Mouse (Mus musculus) CD4-positive, CD25-positive, alpha-beta regulatory T cell, adult 4 months (primary cell): ENCODE data around the gene Ubl4b. TPM values are rescaled to one million over a fixed set of nuclear protein-coding genes. Genes with fewer than 3 reads are reported as not detected.

Experiments used
- ATAC-seq: one replicate; pipeline ENCODE4 v1.8.0; 2017
- polyA plus RNA-seq, 2 experiments: library from polyadenylated mRNA; unstranded; fragments of 100-300 nt; shearing (Covaris generic); gene quantifications; one replicate each; pipeline ENCODE4 v1.2.1; 2017

Ubl4b gene
- not detected for polyA plus RNA-seq

DNA sequence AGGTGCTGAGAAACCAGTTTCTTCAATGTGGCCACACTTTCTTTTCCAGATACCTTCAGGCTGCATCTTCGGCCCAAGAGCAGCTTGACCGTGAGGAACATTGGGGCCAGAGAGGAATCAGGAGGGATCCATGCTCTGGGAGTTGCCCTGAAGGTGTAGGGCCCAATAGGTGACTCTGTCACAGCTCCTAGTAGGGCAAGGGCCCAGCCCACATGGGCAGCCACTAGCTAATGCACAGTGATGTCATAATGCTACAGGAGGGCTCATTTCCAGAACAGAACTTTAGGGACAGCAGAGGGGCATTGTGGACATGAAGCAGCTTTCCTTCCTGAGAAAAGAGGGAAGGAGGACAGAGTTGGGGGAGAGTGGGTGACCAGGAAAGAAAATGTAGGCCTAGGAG is at the start of gene Ubl4b:
Gene Ubl4b (minus strand): TSS at position 232 of the 400 bp plus-strand sequence.
- ATAC-seq = no peak

DNA sequence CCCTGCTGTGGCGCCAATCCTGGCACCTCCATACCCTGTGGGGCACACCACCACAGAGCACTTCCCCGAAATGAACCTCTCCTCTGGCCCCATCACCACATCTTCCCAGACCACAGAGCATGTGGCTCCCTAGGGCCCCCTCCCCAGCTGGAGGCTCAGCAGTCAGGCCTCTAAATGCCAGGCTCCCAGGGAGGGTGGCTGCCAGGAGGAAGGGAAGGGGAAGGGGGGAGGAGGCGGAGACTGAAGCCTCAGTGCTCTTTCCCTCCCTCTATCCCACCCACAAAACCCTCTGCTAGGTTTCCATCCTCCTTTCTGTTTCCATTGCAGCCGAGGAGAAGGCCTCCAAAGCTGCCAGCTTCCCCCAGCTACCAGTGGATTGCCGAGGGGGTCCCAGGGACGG is 45.3 kb upstream of the Ubl4b start:
- no peak for ATAC-seq

DNA sequence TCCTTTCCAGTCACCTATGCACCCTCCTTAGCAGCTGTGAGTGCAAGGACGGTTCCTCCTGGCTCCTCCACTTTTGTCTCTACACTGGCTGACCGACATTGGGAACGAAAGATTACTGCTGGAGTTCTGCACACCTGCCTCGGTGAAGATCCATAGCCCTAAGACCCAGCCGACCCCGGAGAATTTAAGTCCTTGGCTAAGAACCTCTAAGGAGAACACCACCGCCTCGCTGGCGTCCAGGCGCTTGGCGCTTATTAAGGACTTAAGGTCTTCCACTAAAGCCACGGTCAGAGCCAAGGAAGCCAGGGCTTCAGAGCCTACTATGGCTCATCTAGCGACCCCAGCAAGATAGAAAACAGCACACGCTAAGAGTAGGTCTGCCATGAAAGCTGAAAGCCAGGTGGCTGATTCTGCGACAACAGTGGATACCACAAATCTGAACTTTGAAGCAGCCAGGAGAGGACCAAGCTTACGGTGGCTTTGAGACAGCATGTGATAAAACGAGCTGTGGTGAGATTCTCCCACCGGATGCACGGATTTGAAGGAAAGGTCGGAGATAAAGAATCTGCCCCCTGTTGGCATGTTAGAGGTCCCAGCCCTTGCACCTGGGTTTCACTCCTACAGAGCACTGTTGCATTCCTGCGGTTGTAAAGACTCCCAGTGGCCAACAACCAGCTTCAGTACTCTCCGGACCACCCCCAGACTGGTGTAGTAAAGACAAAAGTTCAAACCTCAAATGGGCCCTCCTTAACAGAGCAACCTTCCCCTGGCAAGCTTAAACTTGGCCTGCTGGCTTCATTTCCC is 42.9 kb upstream of the Ubl4b start:
- ATAC-seq = no peak

DNA sequence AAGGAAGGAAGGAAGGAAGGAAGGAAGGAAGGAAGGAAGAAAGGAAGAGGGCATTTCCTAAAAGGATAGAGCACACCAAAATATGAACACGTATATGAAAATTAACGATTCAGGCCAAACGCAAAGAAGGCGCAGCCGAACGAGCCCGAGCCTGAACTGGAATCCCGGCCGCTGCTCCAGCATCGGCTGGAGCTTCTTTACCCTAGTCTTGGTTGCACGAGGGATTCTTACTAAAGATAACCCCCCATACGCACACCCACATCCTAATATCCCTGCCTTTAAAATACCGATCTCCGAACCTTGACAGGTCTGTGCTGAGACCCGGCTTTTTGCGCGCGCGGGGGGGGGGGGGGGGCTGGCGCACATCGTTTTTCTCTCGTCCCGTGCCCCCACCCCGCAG is 42.3 kb upstream of the Ubl4b start:
- no peak for ATAC-seq

DNA sequence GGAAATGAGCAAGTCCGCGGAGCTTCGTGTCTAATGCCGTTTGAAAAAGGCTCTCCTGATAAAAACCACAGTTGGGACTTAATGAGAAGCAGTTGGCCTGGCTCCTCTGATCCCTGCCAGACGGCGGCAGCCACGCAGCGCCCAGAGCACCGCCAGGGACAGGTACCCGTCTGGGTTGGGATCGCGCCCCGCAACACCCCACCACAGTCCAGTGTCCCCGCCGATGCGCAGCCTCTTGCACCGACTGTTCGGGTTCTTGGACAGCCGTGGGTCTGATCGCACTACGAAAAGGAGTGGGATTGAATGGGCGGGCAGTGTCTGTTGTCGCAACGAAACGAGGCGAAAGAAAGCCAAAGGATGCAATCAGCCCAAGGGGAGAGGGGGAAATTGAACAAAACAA is 41.7 kb upstream of the Ubl4b start:
- no peak for ATAC-seq

DNA sequence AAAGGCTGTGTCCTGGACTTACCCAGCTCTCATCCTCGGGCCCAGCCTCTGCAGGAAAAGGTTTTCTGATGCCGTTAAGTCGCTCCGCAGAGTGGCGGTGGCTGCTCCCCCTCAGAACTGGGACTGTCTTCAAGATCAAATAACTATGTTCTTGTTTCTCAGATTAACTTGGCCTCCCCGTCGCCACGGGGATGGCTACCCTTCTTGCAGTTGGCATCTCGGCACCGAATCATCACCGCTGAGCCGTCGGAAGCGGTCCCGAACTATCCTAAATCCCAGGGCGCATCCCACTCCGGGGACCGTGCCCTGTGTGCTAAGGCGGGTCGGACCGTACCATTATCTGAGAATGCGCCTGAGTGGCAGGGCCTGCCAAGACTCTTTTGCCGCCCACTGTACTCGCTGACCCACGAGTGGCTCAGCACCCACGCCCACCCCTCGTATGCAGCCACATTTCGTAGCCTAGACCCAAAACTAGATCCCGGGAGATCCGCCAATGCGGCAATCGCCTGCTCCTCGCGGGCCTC is 41.1 kb upstream of the Ubl4b start:
- no peak for ATAC-seq

DNA sequence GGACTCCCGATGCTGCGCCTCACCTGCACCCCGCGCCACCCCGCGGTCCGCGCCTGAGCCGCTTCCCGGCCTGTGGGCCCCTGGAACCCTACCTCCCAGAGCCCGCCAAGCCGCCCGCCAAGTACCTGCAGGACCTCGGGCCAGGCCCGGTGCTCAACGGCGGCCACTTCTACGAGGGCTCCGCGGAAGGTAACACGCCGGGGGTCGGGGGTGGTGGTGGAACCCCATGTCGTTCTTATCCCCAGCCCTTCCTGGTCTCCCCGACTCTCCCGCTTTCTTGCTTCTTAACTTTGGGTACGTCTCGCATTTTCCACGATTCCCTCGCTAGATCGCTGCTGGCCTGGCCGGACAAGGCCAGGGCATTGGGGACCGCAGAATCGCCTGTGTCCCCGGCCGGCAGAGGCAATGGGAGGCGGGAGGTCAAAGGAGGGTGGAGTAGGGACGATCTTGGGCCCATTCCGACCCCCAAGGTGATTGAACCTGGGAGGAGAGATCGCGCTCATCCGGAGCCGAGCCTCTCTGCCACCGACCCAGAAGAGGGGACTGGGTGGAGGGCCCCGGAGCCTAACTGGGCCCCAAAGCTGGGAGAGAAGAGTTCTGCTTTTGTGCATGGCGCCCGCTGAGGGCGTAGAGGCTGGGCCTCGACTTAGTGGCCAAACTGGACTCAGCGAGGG is 40.5 kb upstream of the Ubl4b start:
- ATAC-seq = no peak

DNA sequence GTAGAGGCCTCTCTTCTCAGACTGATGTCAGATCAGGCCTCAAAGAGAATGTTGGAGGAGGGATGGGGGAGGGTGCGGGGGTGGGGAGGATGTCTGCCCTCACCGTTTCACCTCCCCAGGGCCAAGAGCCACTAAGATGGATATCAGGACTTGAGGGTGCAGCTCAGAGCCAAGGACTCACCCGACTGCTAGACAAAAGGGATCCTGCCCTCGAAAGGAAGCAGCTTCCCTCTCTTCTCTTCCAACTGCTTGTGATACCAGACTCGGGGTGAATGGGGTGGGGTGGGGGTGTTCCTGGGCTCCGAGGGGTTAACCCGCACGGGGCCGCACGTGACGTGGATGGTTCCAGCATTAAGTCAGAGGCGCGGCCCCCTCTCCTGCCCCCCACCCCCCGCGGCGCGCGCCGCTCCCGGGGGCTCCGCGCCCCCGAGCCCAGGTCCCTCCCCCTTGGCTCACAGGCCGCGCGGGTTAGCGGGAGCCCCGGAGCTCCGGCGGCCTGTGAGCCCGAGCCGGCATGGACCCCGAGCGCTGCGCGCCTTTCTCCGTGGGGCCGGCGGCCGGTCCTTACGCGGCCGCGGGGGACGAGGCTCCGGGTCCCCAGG is 39.9 kb upstream of the Ubl4b start, which contains the start of gene Alx3:
Gene Alx3 (plus strand): TSS at position 370 of the 602 bp plus-strand sequence.
- no peak for ATAC-seq

DNA sequence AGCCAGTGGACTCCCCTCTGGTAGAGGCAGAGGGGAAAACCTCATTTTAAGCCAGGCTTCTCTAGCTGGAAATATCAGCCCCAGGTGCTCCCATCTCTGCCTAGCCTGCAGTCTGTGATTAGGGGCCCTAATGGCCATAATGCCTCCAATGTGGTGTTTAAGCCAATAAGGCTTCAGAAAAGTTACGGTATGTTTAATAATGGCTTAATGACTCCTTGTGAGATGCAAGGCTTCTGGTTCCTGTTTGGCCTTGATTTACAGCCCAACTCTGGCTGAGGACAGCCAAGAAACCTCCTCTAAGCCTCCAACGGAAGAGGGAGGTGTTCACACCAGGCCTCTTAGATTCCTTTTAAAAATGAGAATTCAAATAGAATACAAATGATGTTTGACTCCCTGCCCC is 38.8 kb upstream of the Ubl4b start:
- ATAC-seq = no peak

DNA sequence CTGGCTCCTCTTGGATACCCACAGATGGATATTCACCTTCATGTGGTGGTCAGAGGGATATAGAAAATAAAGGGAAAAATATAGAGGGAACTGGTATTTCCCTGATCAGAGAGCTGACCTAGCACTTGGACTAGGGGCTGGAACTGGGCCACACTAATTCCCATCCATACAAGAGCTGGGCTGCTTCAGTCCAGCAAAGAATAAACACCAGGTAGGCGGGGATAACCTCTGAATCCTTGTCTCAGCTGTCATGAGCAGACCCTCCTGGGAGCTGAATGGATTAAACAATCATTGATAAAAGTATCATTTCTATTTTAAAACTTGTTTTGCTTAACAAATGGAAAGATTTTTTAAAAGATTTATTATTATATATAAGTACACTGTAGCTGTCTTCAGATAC is 36.7 kb upstream of the Ubl4b start:
- ATAC-seq = no peak

DNA sequence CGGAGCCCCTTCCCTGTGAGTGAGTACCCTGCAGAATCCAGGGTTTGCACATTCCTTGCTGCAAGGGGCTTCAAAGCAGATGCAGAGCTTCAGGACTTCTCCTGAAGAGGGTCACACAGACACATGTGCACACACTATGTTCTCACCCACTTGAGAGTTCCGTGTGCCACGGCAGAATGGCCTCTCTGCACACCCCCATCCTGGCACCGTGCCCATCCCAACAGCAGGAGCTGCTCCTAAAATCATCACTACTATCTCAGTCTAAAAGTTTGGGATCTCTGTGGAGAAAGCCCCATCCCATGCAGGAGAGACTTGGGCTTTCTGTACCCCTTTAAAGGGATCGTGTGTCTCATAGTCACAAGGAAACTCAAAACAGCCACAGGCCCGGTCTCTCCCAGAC is 31.6 kb upstream of the Ubl4b start:
- ATAC-seq = no peak

DNA sequence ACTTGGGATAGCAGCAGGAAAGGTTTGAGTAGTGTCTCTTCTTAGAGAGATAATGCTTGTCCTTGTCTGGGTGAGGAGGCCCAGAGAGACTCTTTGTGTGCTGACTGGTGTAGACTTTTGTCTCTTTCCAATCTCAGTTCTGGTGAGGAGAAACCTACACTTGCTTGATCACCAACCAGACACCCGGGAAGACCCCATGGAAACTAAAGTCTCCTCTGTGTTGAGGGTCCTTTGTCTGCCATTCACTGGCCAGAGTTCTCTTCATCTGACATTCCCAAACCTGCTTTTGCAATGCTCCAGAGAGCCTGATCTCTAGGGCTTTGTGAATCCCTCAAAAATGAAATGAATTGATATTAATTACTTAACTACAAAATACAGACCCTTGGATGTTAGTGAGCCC is 29.0 kb upstream of the Ubl4b start:
- ATAC-seq = no peak

DNA sequence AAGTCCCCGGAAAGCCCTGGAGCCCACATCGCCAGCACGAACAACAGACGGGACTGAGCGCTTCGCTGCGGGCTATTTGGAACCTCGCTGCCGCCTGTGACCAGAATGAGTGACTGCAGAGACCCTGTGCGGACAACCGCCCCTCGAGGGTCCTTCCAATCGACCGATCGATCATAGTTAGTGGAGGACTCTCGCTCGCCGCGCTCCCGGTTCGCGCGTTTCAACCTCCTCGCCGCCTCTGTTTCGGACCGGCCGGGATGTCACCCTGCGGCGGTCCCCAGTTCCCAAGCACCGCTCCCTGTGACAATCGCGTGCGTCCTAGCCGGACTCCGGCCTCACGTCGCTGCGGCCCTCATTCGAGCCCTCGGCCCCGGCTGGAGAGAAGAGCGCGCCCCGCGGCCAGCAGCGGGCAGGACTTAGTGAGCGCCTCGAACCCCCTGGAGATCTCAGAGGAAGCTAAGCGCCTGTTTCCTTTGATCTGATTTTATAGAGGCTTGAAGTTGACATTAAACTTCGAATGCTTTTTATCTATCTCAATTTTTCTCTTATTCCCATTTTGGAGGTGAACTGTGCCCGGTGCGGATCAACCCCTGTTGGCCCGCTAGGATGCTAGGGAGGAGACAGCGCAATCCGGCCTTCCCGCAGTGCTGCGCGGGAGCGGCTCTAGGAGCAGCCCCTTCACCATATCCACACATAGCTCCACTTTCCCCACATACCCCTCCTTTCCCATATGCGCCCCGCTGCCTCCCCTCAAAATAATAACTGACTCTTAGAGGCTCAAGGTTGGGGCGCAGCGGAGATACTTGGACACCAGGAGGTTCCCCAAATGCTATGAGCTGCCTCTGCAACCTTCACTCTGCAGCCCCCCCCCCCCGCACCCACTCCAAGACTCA is 28.2 kb upstream of the Ubl4b start:
- ATAC-seq = no peak

DNA sequence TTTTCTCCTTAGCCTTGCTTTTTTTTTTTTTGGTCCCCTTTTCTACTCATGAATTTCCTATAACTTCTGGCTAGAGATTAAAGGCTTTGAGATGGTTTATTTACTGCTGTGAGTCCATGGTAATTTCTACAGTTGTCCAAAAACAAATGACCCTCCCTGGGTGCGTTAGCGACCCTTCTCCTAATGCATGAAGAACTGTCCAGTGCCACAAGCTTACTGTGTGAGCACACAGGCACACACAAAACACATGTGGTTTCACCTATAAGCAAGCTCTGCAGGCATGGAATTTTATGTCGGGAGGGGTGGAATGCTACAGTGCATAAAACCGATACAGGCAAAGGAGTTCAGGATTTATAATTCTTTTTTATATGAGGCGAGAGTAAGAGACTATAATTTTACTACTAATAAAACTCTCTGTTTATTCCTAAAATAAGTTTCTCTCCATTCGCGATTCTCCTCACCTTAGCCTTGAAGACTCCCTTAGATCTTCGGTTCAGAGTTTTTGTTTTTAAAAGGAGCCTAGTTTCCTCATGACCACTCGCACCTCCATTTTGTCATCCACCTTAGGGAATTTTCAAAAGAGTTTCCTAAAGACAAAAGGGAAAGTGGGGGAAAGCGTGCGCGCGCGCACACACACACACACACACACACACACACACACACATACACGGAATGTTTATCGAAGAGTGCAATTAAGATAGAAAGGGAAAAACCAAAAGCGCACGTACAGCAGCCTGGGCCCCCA is 27.4 kb upstream of the Ubl4b start:
- ATAC-seq = no peak

DNA sequence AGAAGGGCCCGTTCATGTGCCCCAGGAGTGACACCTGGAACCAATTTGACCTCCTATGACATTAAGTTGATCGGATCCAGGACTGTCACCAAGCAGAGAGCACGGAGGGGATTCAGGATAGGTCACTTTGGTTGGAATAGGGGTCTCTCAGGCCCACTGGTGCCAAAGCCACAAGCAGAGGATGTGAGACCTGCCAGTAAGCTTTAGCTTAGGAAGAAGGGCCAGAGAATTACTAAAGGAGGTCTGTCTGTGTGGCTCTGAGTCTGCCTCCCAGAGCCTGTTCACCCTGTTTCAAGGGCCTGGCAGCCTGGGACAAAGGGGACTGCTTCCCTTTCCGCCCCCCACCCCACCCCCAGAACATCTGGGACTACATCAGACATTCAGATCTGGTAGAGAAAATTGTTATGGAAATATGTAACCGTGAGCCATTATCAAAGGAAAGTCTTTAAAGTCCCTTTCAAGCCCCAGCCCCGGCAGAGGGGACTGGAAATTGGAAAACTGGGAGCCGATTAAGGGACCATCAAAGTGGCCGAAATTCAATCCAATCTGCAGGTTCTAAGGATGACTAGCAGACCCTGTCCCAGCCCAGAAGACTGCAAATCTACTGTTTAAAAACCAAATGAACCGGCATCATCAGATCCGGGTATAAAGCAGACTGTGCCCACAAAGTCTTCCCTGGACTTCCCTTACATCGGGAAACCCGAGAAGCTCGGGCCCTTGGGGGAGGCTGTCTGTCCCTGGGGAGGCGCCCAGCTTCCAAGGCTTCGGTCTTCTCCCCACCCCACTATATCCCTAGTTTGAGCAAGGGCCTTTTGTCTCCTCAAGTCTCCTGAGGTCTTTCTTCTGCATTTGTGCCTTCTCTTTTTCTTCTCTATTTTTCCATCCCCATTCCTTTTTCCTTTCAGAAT is 26.5 kb upstream of the Ubl4b start:
- no peak for ATAC-seq

DNA sequence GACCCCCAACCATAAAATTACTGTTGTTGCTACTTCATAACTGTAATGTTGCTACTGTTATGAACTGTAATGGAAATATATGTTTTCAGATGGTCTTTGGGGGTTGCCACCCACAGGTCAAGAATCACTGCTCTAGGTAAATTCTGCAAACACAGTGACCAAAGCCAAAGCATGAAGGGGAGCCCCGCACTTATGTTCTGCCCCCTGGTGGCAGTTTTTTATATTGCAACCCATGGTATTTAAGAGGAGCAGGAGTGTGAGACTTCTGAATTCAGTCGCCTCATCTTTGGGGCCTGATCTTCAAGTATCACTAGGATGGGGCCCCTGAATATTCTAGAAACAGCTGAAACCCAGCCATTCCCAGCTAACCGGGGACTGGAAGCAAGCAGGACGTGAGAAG is 24.6 kb upstream of the Ubl4b start:
- no peak for ATAC-seq

DNA sequence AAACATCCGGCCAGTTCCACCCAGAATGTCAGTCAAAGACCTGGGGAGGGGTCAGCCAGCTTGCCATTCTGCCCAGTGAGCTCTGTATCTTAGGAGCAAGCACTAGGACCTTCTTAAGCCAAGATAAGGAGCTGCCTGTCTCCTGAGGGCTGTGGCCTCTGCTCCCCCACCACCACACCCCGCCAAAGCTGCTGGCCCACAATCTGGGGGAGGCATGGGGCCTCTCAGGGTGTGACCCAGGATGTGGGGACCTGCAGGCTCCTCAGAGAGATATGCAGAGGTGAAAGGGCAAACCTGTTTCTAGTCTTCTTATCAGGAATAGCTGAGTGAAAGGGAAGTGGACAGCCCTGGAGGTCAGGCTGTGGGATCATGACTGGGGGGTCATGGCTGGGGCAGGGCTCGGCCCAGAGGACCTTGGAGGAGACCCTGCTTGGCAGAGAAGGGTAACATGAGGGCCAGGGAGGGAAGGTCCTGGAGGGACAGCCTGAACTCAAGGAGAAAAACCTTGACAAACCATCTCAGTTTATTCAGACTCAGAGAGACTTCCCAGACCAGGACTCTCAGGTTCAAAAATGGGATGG is 23.0 kb upstream of the Ubl4b start:
- ATAC-seq = no peak

DNA sequence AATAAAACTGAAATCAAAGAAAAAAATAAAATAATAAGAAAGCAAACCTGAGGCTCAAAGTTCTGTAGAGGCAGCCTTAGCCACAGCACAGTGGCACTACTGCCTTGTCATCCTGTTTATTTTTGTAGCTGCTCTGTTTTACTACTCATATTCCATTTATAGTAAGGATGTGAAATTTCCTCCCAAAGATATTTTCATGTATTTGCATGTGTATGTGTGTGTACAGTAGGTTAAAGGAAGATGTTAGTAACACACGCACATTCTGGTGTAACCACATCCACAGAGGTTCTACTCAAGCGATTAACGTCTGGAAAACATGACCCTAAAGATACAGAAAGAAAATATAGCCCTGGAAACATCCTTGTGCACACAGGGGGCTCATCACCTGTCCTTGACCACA is 21.9 kb upstream of the Ubl4b start:
- ATAC-seq = no peak

DNA sequence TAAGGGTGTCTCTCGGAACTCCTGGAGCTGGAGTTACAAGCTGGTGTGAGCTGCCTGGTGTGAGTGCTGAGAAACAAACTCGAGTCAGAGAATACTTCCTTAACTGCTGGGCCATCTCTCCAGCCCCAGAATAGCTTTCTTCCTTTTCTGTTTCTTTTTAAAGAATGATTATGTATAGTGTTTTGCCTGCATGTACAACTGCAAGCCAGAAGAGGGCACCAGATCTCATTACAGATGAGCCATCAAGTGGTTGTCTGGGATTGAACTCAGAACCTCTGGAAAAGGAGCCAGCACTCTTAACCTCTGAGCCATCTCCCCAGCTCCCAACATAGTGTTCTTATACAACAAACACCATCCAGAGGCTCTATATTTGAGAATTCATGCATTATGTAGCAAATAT is 16.3 kb upstream of the Ubl4b start:
- no peak for ATAC-seq

DNA sequence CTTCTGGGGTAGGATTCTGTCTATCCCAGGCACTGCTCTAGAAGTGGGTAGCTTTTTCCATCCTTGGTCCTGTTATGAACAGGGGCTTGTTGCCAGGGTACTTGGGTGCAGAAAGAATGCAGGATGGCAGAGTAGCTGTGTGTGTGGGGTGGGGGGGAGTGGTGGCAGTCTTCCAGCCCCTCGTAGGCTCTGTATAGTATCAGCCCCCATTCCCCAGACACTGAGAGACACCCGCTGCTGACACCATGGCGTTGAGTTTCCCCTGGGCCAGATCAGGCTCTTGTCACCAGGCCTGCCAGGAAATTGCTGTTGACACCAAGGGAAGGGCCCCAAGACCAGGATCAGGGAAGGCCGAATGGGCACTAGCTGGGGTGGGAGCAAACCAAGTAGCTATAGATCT is 13.8 kb upstream of the Ubl4b start:
- no peak for ATAC-seq
